Mouse (Mus musculus) left cerebral cortex, postnatal 10 days (tissue): Measurements from ENCODE around the gene Pcp4l1. TPM values are rescaled to one million over a fixed set of nuclear protein-coding genes. Genes with fewer than 3 reads are reported as not detected.

Source experiments
- DNase-seq, 2 experiments: peaks; one replicate each; pipeline ENCODE4 v3.0.0; 2021 to 2022; ENCODE audit warnings: low spot score in 2 of 2, mixed read lengths in 1 of 2; ENCODE audit errors: extremely low spot score in 1 of 2
- intact Hi-C: fragments of 180-260 bp; cut with DNase I; formaldehyde crosslinking; loops from one replicate; pipeline ENCODE4 v1.15.1; 2025
- total RNA-seq, 2 experiments: library from RNA; stranded (reverse); gene quantifications; 2 replicates each; pipeline ENCODE4 v1.2.3; 2021

Gene Pcp4l1
- total RNA-seq, 2 experiments from 2014 or later = 28.0 to 42.2 TPM

GRCm38 (mm10) chr1:171193093-171193840, 2.8 kb downstream of the Pcp4l1 start:
- peak in 1 of 2 experiments; percentile 59 for DNase-seq
- intact Hi-C loops = no loop called here

- intact Hi-C loops = no loop called here
- DNase-seq = no peak
These were observed 3.8 kb downstream of the Pcp4l1 start for GRCm38 (mm10) chr1:171192283-171192682.

GRCm38 (mm10) chr1:171190832-171191231, 5.2 kb downstream of the Pcp4l1 start:
- intact Hi-C loops = no loop called here
- no peak for DNase-seq

GRCm38 (mm10) chr1:171189476-171190114, 6.5 kb downstream of the Pcp4l1 start:
- no peak for DNase-seq

GRCm38 (mm10) chr1:171189046-171189445, 7.0 kb downstream of the Pcp4l1 start:
- DNase-seq = no peak
- intact Hi-C loops = no loop called here

More at GRCm38 (mm10) chr1:171189476-171190114, 6.5 kb downstream of the Pcp4l1 start:
- intact Hi-C loops = no loop called here

GRCm38 (mm10) chr1:171187851-171188700, 8.0 kb downstream of the Pcp4l1 start:
- no peak for DNase-seq
- intact Hi-C loops = no loop called here

GRCm38 (mm10) chr1:171185655-171186054, 10.4 kb downstream of the Pcp4l1 start:
- intact Hi-C loops = no loop called here
- no peak for DNase-seq

GRCm38 (mm10) chr1:171184314-171184713, 11.8 kb downstream of the Pcp4l1 start:
- DNase-seq = peak in 1 of 2 experiments; percentile 52
- intact Hi-C loops = no loop called here

GRCm38 (mm10) chr1:171183620-171184019, 12.4 kb downstream of the Pcp4l1 start:
- peak in 1 of 2 experiments; percentile 66 for DNase-seq

GRCm38 (mm10) chr1:171183025-171183424, 13.0 kb downstream of the Pcp4l1 start:
- DNase-seq = no peak
- intact Hi-C loops = no loop called here

More at GRCm38 (mm10) chr1:171183620-171184019, 12.4 kb downstream of the Pcp4l1 start:
- intact Hi-C loops = no loop called here

GRCm38 (mm10) chr1:171179487-171180171, 16.4 kb downstream of the Pcp4l1 start:
- intact Hi-C loops = no loop called here
- no peak for DNase-seq

GRCm38 (mm10) chr1:171172779-171173178, 23.3 kb downstream of the Pcp4l1 start:
- no peak for DNase-seq

GRCm38 (mm10) chr1:171171138-171171537, 24.9 kb downstream of the Pcp4l1 start:
- intact Hi-C loops = no loop called here
- DNase-seq = no peak

More at GRCm38 (mm10) chr1:171172779-171173178, 23.3 kb downstream of the Pcp4l1 start:
- intact Hi-C loops = no loop called here

GRCm38 (mm10) chr1:171169913-171170312, 26.2 kb downstream of the Pcp4l1 start:
- intact Hi-C loops = no loop called here
- DNase-seq = no peak

- intact Hi-C loops = no loop called here
- no peak for DNase-seq
These were observed 27.2 kb downstream of the Pcp4l1 start for GRCm38 (mm10) chr1:171168906-171169305.

- intact Hi-C loops = loop anchor here (2.0 kb wide), 1 partner anchor 55 kb away; no protein-coding TSS in a partner anchor
- no peak for DNase-seq
These were observed 30.3 kb downstream of the Pcp4l1 start for GRCm38 (mm10) chr1:171165629-171166345.

- no peak for DNase-seq
- intact Hi-C loops = loop anchor here (2.0 kb wide), 1 partner anchor 57 kb away; no protein-coding TSS in a partner anchor
These were observed 31.8 kb downstream of the Pcp4l1 start for GRCm38 (mm10) chr1:171164258-171164657.

- intact Hi-C loops = no loop called here
- DNase-seq = no peak
These were observed 33.5 kb downstream of the Pcp4l1 start for GRCm38 (mm10) chr1:171162526-171162925.
